Mouse (Mus musculus) right cerebral cortex, postnatal 4 days (tissue): ENCODE results near the gene Nek11.

Experiments used
- DNase-seq: peaks from one replicate; pipeline ENCODE4 v3.0.0-alpha.2; 2022

The Nek11 gene

GRCm38 (mm10) chr9:105395218-105395627 lies at the start of gene Nek11, which contains the start of gene Aste1:
Gene Nek11 (minus strand): TSS chr9:105395524.
Gene Aste1 (plus strand): TSS chr9:105395392.
- DNase-seq: peak; percentile 88

- no peak for DNase-seq
Measured at GRCm38 (mm10) chr9:105408549-105408948, 13.2 kb upstream of the Nek11 start.

GRCm38 (mm10) chr9:105394720-105395119 lies 604 bp downstream of the Nek11 start:
- DNase-seq: no peak

- no peak for DNase-seq
Measured at GRCm38 (mm10) chr9:105390616-105391015, 4.7 kb downstream of the Nek11 start.

GRCm38 (mm10) chr9:105389289-105389688 lies 6.0 kb downstream of the Nek11 start:
- peak; percentile 91 for DNase-seq

GRCm38 (mm10) chr9:105387403-105387802 lies 7.9 kb downstream of the Nek11 start:
- DNase-seq: no peak

- no peak for DNase-seq
Measured at GRCm38 (mm10) chr9:105379533-105380145, 15.7 kb downstream of the Nek11 start.

- no peak for DNase-seq
Measured at GRCm38 (mm10) chr9:105377622-105378021, 17.7 kb downstream of the Nek11 start.

- DNase-seq: no peak
Measured at GRCm38 (mm10) chr9:105376954-105377530, 18.3 kb downstream of the Nek11 start.

- no peak for DNase-seq
Measured at GRCm38 (mm10) chr9:105376411-105376810, 18.9 kb downstream of the Nek11 start.

GRCm38 (mm10) chr9:105374361-105374760 lies 21.0 kb downstream of the Nek11 start:
- no peak for DNase-seq

GRCm38 (mm10) chr9:105368605-105369004 lies 26.7 kb downstream of the Nek11 start:
- DNase-seq: no peak

GRCm38 (mm10) chr9:105366199-105366598 lies 29.1 kb downstream of the Nek11 start:
- DNase-seq: no peak

- DNase-seq: no peak
Measured at GRCm38 (mm10) chr9:105363520-105364231, 31.6 kb downstream of the Nek11 start.

GRCm38 (mm10) chr9:105362181-105362580 lies 33.1 kb downstream of the Nek11 start:
- DNase-seq: no peak

GRCm38 (mm10) chr9:105349034-105349433 lies 46.3 kb downstream of the Nek11 start:
- no peak for DNase-seq

- no peak for DNase-seq
Measured at GRCm38 (mm10) chr9:105348242-105349031, 46.9 kb downstream of the Nek11 start.

GRCm38 (mm10) chr9:105342994-105343656 lies 52.2 kb downstream of the Nek11 start:
- peak; percentile 17 for DNase-seq

- DNase-seq: no peak
Measured at GRCm38 (mm10) chr9:105342565-105342964, 52.8 kb downstream of the Nek11 start.

GRCm38 (mm10) chr9:105332436-105333016 lies 62.8 kb downstream of the Nek11 start:
- no peak for DNase-seq

- no peak for DNase-seq
Measured at GRCm38 (mm10) chr9:105321856-105322255, 73.5 kb downstream of the Nek11 start.

- DNase-seq: no peak
Measured at GRCm38 (mm10) chr9:105313250-105313649, 82.1 kb downstream of the Nek11 start.
